Mouse (Mus musculus) ES-E14 (cell line): ENCODE measurements at regions not wholly inside any gene's neighbourhood (a gene's known extent, or its start where the extent isn't known, plus 50 kb on each side); places are given as distances from the start of the nearest gene placed in this dataset.

Experiments
- DNase-seq: peaks from one replicate; pipeline ENCODE4 v3.0.0-alpha.2; 2013; ENCODE audit warnings: low read depth, low spot score
- H3K27ac ChIP-seq: 2 replicates; pipeline ENCODE4 v1.5.1; 2012; ENCODE audit warnings: low read depth, mild to moderate bottlenecking, low read length, moderate library complexity, mixed read lengths; ENCODE audit not compliant: poor library complexity, insufficient read depth, severe bottlenecking
- H3K36me3 ChIP-seq: 2 replicates; pipeline ENCODE4 v1.6.1; 2012; ENCODE audit warnings: mild to moderate bottlenecking, low read length, moderate library complexity, mixed read lengths; ENCODE audit not compliant: control insufficient read depth, poor library complexity, insufficient read depth, severe bottlenecking
- H3K4me1 ChIP-seq, 2 experiments: fragments of 150-350 bp in 1 of 2; sonication (generic) in 1 of 2; 2 replicates each; pipeline ENCODE4 v1.6.1; 2012; ENCODE audit warnings: low read length in 2 of 2, mild to moderate bottlenecking in 1 of 2, mixed read lengths in 1 of 2; ENCODE audit not compliant: control insufficient read depth in 2 of 2, insufficient read depth in 2 of 2, poor library complexity in 1 of 2
- H3K4me3 ChIP-seq, 2 experiments: fragments of 150-350 bp in 1 of 2; sonication (generic) in 1 of 2; 2 replicates each; pipeline ENCODE4 v1.5.1; 2012; ENCODE audit warnings: low read length in 2 of 2, low read depth in 1 of 2, mild to moderate bottlenecking in 1 of 2, mixed read lengths in 1 of 2; ENCODE audit not compliant: insufficient read depth in 1 of 2, poor library complexity in 1 of 2, severe bottlenecking in 1 of 2
- H3K9ac ChIP-seq: 2 replicates; pipeline ENCODE4 v1.6.1; 2012; ENCODE audit warnings: low read depth, mild to moderate bottlenecking, low read length, mixed read lengths; ENCODE audit not compliant: poor library complexity, insufficient read depth, severe bottlenecking
- H3K9me3 ChIP-seq: fragments of 150-350 bp; sonication (generic); 2 replicates; pipeline ENCODE4 v1.6.1; 2012; ENCODE audit warnings: low read depth, mild to moderate bottlenecking, low read length; ENCODE audit not compliant: control insufficient read depth, insufficient read depth
- CHD2 ChIP-seq: IDR thresholded peaks from 2 replicates; pipeline ENCODE4 v1.6.1; 2014; ENCODE audit warnings: mild to moderate bottlenecking, low read depth, low read length, inconsistent platforms
- HCFC1 ChIP-seq: IDR thresholded peaks from 2 replicates; pipeline ENCODE4 v1.6.1; 2012; ENCODE audit warnings: low read length, inconsistent platforms, borderline replicate concordance; ENCODE audit not compliant: insufficient read depth
- MAFK ChIP-seq: IDR thresholded peaks from 2 replicates; pipeline ENCODE4 v1.6.1; 2014; ENCODE audit warnings: mild to moderate bottlenecking, low read depth, low read length, inconsistent platforms; ENCODE audit not compliant: insufficient read depth
- ZC3H11A ChIP-seq: IDR thresholded peaks from 2 replicates; pipeline ENCODE4 v1.6.1; 2012; ENCODE audit warnings: low read depth, mild to moderate bottlenecking, inconsistent platforms, low read length, borderline replicate concordance
- ZNF384 ChIP-seq: IDR thresholded peaks from 2 replicates; pipeline ENCODE4 v1.6.1; 2012; ENCODE audit warnings: low read depth, low read length, inconsistent platforms
- in situ Hi-C, 2 experiments: fragments of 600-800 bp; cut with MboI; formaldehyde crosslinking; loops; one replicate each; pipeline ENCODE4 v1.15.1; 2025; ENCODE audit warnings: low sequenced_read_pairs in 2 of 2, inconsistent platforms in 1 of 2; ENCODE audit not compliant: unreplicated experiment in 2 of 2

DNA sequence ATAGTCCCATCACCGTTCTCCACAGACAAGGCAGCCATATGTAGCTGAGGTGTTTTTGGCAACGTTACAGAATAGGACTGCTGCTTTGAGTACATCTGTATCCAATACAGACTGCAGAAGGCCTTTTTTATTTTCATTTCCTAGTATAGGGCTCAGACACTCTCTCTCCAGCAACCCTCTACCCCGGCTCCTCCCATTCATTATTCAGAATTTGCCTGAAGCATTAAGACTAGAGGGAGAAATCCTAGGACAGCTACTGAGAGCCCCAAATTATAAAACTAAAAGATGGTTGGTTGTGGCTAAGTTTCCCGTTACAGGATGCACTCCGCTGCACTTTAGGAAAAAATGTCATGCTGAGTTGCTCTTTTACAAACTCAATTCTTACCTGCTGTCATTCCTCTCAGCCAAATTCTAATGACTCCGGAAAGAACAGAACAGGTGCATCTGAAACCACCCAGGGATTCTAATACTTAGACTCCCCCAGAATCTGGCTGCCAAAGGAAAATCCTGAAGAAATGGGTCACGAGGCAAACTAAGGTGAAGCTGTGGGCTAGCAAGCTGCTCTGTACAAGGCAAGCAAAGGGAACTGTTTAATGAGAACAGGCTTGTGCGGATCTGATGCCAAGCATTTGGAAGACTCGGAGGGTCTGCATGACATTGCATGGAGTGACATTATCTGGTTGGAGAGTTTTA lies 189.1 kb upstream of the Dph6 start:
- in situ Hi-C loops, result no loop called here
- H3K9me3 ChIP-seq, result no peaks in the 10 kb centered on the region
- no peak overlapping the region for H3K4me3 ChIP-seq
- no peak for DNase-seq
- H3K27ac ChIP-seq, result no peak overlapping the region
- no peaks in the 10 kb centered on the region for H3K36me3 ChIP-seq
- TF ChIP-seq ZNF384 (no peak), MAFK (no peak), ZC3H11A (no peak), HCFC1 (no peak), CHD2 (no peak)
- no peaks in the 10 kb centered on the region for H3K4me1 ChIP-seq
- no peak overlapping the region for H3K9ac ChIP-seq

DNA sequence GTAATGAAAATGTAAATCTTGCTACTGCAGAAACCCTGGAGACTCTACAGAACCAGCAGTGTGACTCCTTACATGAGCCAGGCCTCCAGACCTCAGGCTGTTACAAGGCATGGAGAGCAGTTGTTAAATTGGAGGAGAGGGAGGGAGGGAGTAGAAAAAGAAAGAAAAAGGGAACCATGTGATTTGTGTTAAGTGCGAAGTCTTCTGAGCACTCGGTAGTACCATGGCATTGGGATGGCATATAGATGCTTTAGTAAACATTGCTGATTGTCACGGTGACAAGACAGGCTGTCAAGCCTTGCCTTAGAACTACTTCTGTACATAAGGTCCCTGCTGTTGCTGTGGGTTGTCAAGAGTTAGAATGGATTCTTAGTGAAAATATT lies 189.6 kb upstream of the Dph6 start:
- H3K36me3 ChIP-seq, result no peaks in the 10 kb centered on the region
- no peak for TF ChIP-seq ZC3H11A
- no peak for TF ChIP-seq ZNF384
- TF ChIP-seq MAFK, result no peak
- no peak for TF ChIP-seq CHD2
- no peak for TF ChIP-seq HCFC1
- no peaks in the 10 kb centered on the region for H3K9me3 ChIP-seq
- H3K4me1 ChIP-seq, result no peaks in the 10 kb centered on the region
- H3K4me3 ChIP-seq, result no peak overlapping the region
- H3K27ac ChIP-seq, result no peak overlapping the region
- in situ Hi-C loops, result no loop called here
- H3K9ac ChIP-seq, result no peak overlapping the region
- DNase-seq, result no peak

DNA sequence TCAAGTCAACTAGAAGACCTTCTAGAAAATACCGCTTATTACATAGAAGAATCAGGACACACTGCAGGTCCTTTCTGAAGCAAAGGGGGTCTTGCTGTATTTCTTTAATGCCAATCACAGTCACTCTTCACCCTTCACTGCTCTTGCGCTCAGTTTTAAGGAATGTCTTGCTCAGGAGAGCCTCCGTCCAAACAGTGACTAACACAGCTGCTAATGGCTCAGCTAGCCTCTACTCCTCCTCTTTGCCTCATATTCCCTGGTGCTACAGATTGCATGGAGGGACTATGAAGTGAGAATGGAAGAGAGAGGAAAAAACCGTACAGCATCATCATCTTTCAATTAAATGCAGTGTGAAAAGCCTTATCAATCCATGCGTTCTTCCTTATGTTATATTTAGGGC lies 193.7 kb upstream of the Dph6 start:
- H3K9ac ChIP-seq, result no peak overlapping the region
- no peaks in the 10 kb centered on the region for H3K4me1 ChIP-seq
- no peaks in the 10 kb centered on the region for H3K9me3 ChIP-seq
- in situ Hi-C loops, result no loop called here
- no peak overlapping the region for H3K4me3 ChIP-seq
- no peak for TF ChIP-seq ZC3H11A
- TF ChIP-seq CHD2, result no peak
- TF ChIP-seq MAFK, result no peak
- no peak for TF ChIP-seq HCFC1
- no peak for TF ChIP-seq ZNF384
- DNase-seq, result no peak
- H3K27ac ChIP-seq, result no peak overlapping the region
- H3K36me3 ChIP-seq, result no peaks in the 10 kb centered on the region

DNA sequence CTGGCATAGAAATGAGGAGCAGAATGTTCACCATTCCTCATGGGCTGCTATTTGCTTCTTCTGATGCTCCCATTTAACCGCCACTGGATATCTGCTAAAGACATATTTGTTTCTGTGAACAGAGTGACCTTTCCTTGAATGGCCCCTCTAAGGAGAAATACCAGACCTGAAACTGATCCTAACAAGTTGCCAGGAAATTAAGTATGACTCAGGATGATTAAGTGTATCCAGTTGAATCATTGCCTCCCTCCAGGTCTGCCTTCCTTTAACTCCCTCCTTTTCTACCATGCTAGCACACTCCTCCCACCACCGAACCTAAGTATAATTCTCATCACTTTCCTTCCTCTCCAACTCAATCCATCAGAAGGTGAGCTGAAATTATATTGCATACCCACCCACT lies 194.2 kb upstream of the Dph6 start:
- Histone ChIP-seq H3K9me3 (no peaks in the 10 kb centered on the region), H3K4me3 (no peak overlapping the region), H3K9ac (no peak overlapping the region), H3K27ac (no peak overlapping the region), H3K4me1 (no peaks in the 10 kb centered on the region), H3K36me3 (no peaks in the 10 kb centered on the region)
- DNase-seq, result no peak
- in situ Hi-C loops, result no loop called here
- TF ChIP-seq HCFC1 (no peak), ZNF384 (no peak), MAFK (no peak), ZC3H11A (no peak), CHD2 (no peak)
